Mouse (Mus musculus): Measurements from ENCODE around the gene Ddb2.

DNA sequence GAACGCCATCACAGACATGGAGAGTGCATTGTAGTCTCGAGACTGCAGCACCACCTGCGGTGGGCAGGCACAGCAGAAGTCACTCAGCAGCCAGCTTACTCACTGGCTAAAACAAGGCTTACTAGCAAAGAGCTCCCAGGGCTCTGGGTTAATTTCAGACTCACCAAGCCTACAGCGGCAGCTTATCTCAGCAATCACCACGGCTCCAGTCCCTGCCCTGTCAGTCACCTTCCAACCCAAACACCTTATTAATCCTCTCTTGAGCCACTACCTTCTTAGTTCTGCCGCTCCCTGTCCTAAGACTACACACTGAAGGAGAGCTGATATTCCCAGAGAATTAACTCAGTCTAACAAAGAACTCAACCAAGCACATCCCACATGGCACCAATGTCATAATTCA lies 60.5 kb downstream of the Ddb2 start:
- TF ChIP-seq CTCF (IDR thresholded peaks at IDR 0.05; ENCODE audit: low read depth, low read length): no peak
- TF ChIP-seq POLR2A (IDR thresholded peaks at IDR 0.05; ENCODE audit: extremely low read depth, insufficient read depth, low read length): no peak
